Mouse (Mus musculus) myocyte (in vitro differentiated cells): ENCODE results near the gene Ncbp1.

Experiments
- E2F4 ChIP-seq: IDR thresholded peaks from one replicate; pipeline ENCODE4 v1.6.1; 2011; ENCODE audit warnings: mild to moderate bottlenecking, control low read depth, moderate library complexity; ENCODE audit not compliant: insufficient read depth
- MAX ChIP-seq: IDR thresholded peaks from one replicate; pipeline ENCODE4 v1.6.1; 2011; ENCODE audit warnings: low read depth, mild to moderate bottlenecking, control low read depth
- POLR2A ChIP-seq: IDR thresholded peaks from one replicate; pipeline ENCODE4 v1.6.1; 2011; ENCODE audit warnings: low read depth, mild to moderate bottlenecking, control low read depth, moderate library complexity; ENCODE audit not compliant: insufficient read length
- TCF3 ChIP-seq: IDR thresholded peaks from one replicate; pipeline ENCODE4 v1.6.1; 2011; ENCODE audit warnings: low read depth, control low read depth; ENCODE audit not compliant: insufficient read length

GRCm38 (mm10) chr4:46110084-46110483 is 28.3 kb upstream of the Ncbp1 start:
- TF ChIP-seq TCF3 (no peak), POLR2A (no peak), E2F4 (no peak), MAX (no peak)
